Mouse (Mus musculus) heart, postnatal 25 days (tissue): ENCODE results near the gene Ctnna2. TPM values are rescaled to one million over a fixed set of nuclear protein-coding genes. Genes with fewer than 3 reads are reported as not detected.

Experiments
- DNase-seq: peaks from one replicate; pipeline ENCODE4 v3.0.0; 2022; ENCODE audit warnings: low spot score
- intact Hi-C: fragments of 180-260 bp; cut with DNase I; formaldehyde crosslinking; loops from one replicate; pipeline ENCODE4 v1.15.1; 2025
- total RNA-seq, 2 experiments: library from RNA; stranded (reverse); gene quantifications; 2 replicates each; pipeline ENCODE4 v1.2.3; 2021

Ctnna2 gene
- total RNA-seq, 2 experiments from 2014 or later, result not detected

GRCm38 (mm10) chr6:77834680-77835079 lies 144.8 kb downstream of the Ctnna2 start:
- no peak for DNase-seq
- intact Hi-C loops, result no loop called here

GRCm38 (mm10) chr6:77827526-77827925 lies 152.0 kb downstream of the Ctnna2 start:
- DNase-seq, result no peak
- intact Hi-C loops, result no loop called here

GRCm38 (mm10) chr6:77817116-77817515 lies 162.4 kb downstream of the Ctnna2 start:
- DNase-seq, result no peak
- intact Hi-C loops, result no loop called here

DNA sequence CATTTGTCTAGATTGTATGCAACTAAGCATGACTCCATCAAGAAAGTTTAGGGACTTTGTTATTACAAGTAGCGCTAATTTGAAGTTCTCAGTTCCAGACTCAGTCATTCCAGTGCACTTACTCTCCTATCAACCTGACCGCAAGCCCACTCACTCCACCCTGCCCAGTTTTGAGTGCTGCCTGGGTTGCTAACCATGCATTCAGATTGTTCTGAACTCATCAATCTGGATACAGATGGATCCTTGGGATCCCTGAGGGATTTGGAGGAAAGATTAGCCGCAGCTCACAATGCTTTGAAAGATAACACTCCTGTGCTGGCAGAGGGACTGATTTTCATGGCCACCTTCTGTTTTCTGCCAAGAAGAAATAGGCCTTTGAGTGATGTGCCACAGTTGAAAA lies 168.5 kb downstream of the Ctnna2 start:
- intact Hi-C loops, result no loop called here
- no peak for DNase-seq

DNA sequence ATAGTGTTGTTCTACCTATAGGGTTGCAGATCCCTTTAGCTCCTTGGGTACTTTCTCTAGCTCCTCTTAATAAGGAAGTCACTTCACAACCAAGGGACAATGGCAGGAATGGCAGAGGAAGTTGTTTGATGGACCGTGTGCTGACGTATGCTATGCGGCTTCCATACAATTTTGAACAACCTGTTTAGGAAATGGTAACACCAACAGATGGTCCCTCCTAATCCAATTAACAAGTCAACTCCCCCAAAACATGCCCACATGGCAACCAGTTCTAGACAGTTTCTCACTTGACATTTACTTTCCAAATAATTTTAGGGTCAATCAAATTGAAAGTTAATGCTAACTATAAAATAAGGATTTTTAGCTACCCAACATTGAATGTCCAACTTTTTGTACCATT lies 176.9 kb downstream of the Ctnna2 start:
- no peak for DNase-seq
- intact Hi-C loops, result no loop called here

- no peak for DNase-seq
- intact Hi-C loops, result no loop called here
Measured at GRCm38 (mm10) chr6:77783342-77783741, 196.2 kb downstream of the Ctnna2 start.

GRCm38 (mm10) chr6:77768357-77769103 lies 211.0 kb downstream of the Ctnna2 start:
- intact Hi-C loops, result no loop called here
- no peak for DNase-seq

GRCm38 (mm10) chr6:77758164-77758563 lies 221.3 kb downstream of the Ctnna2 start:
- no peak for DNase-seq
- intact Hi-C loops, result no loop called here

- intact Hi-C loops, result no loop called here
- no peak for DNase-seq
Measured at GRCm38 (mm10) chr6:77745426-77745825, 234.1 kb downstream of the Ctnna2 start.

DNA sequence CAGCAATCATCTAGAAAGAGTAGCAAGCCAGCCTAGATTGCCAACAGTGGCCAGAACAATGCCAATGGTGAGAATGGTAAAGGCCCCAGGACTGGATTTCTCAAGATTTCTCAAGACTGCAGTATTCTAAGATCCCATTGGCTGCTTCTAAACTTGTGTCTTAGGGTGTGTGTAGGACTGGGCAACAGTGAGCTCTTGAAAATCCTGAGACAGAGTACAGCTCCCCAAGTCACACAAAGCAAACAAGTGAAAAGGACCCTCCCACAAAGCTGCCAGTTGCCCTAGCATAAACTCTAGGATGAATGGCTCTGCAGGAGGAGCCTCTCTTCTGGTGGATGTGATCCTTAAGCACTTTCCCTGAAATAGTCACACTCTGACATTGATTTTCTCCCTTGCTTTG lies 235.8 kb downstream of the Ctnna2 start:
- intact Hi-C loops, result no loop called here
- DNase-seq, result no peak

DNA sequence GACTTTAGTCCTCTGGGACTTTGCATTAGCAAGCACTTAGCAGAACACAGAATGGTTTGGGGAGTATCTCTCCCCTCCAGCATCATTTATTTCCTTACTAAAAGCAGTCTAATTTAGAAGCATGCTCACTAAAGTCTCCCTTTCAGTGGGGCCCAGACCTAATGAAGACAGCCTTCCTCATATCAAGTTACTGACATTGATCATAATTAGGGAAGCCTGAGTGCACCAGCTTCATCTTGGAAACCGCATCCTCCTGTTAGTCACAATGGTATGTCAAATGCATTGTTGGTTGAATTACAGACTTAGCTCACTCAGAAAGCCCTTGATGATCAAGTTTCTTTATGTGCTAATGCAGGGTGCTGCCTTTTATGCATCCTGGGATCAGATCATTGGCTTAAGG lies 236.5 kb downstream of the Ctnna2 start:
- intact Hi-C loops, result no loop called here
- no peak for DNase-seq

- no peak for DNase-seq
Measured at GRCm38 (mm10) chr6:77738640-77739039, 240.9 kb downstream of the Ctnna2 start.

DNA sequence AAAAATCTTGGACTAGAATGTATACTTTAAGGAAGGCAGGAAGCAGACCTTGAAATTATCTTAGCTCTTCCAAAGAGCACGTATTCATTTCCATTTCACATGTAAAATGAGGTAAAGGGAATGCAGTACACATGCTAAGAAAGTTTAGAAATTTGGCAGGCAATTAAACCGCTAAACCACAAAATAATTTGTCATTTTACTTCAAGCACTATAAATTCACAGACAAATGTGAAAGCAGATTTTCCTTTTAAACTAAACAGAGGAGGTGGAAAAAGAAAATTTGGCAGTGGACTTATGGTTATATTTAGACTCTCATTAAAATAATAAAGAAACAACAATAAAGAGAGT lies 254.6 kb downstream of the Ctnna2 start:
- intact Hi-C loops, result no loop called here

More at GRCm38 (mm10) chr6:77738640-77739039, 240.9 kb downstream of the Ctnna2 start:
- intact Hi-C loops, result no loop called here

GRCm38 (mm10) chr6:77724042-77724951 lies 255.2 kb downstream of the Ctnna2 start:
- no peak for DNase-seq
- intact Hi-C loops, result no loop called here

More for the DNA sequence above, 254.6 kb downstream of the Ctnna2 start:
- DNase-seq, result no peak

- intact Hi-C loops, result no loop called here
- no peak for DNase-seq
Measured at GRCm38 (mm10) chr6:77694093-77694492, 285.4 kb downstream of the Ctnna2 start.

DNA sequence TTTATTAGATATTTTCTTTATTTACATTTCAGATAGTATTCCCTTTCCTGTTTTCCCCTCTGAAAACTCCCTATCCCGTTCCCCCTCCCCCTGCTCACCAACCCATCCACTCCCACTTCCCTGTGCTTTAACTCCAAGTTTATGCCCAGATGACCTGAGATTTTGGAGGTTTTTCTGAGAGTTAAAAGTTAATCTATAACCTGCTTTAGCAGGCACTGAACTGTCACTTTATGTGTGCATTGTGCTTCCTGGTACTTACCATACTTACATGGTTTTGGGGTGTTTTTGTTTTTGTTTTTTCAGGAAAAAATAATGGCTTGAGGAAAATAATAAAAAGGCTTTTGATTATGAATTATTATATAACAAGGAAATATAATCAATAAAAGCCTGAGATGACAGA lies 292.3 kb downstream of the Ctnna2 start:
- no peak for DNase-seq
- intact Hi-C loops, result no loop called here

- intact Hi-C loops, result no loop called here
- DNase-seq, result no peak
Measured at GRCm38 (mm10) chr6:77650127-77650526, 329.4 kb downstream of the Ctnna2 start.

GRCm38 (mm10) chr6:77644591-77644990 lies 334.9 kb downstream of the Ctnna2 start:
- no peak for DNase-seq
- intact Hi-C loops, result no loop called here

GRCm38 (mm10) chr6:77638784-77639183 lies 340.7 kb downstream of the Ctnna2 start:
- no peak for DNase-seq
- intact Hi-C loops, result no loop called here

GRCm38 (mm10) chr6:77633997-77634396 lies 345.5 kb downstream of the Ctnna2 start:
- no peak for DNase-seq
- intact Hi-C loops, result no loop called here

DNA sequence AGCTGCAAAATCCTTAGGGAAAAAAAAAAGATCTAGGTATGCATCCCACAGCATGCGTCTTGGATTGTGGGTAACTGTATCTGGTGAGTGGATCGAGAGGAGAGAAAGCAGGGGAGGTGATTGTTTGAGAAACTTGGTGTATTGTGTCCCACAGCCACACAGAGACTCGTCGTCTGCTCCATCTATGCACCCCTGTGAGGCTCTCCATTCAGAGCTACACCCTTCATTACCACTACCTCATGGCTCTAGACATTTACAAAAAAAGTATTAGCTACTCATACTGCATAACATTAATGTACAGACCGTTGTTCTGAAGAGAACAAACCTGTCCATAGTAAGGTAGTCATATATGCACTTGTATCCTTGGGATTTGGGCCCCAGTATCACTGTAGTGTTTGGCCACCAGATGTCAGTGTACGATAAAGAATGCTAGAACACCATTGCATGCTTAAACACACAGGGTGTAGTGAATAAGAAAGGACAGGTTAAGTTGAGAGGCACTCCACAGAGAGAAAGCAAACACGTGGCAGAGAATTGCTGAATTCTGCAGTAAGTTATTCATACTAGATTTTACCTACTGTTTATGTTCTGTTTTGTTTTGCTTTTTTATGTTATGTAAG lies 350.8 kb downstream of the Ctnna2 start:
- intact Hi-C loops, result no loop called here
- DNase-seq, result no peak
